Mouse (Mus musculus) liver, adult 2 months (tissue): ENCODE data around the gene Isg20.

Source experiments
- CTCF ChIP-seq: fragments of 200-500 bp; IDR thresholded peaks from 2 replicates; pipeline ENCODE4 v1.5.1; 2011; ENCODE audit warnings: low read depth, low read length, control low read depth
- POLR2A ChIP-seq: fragments of 200-500 bp; IDR thresholded peaks from 2 replicates; pipeline ENCODE4 v1.6.1; 2011; ENCODE audit warnings: low read length, control low read depth; ENCODE audit not compliant: insufficient read depth; ENCODE audit errors: extremely low read depth

DNA sequence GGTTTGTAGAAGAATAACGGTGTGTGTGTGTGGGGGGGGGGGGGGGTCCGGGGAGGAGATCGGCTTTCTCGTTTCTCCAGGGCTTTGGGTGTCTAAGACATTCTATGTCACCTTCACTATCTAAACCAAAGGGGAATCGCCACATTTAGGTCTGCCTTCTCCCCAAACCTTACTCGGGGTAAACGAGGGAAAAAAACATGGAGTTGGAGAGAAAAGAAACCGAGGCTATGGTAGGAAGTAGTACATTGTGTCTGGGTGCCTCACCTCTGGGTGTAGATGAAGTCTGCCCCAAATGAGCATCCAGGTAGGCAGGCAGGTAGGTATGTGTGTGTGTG is 29.5 kb upstream of the Isg20 start:
- no peak for TF ChIP-seq CTCF
- TF ChIP-seq POLR2A: no peak
